Mouse (Mus musculus) CD4-positive, CD25-positive, alpha-beta regulatory T cell, adult 2 months (primary cell): ENCODE measurements around the gene Fignl2.

Experiments used
- DNase-seq: peaks from one replicate; pipeline ENCODE4 v3.0.0-alpha.2; 2012; ENCODE audit warnings: low read depth, low spot score

Fignl2 gene

GRCm38 (mm10) chr15:101068029-101068428 is 10.3 kb downstream of the Fignl2 start:
- DNase-seq = no peak

GRCm38 (mm10) chr15:101066920-101067696 is 11.3 kb downstream of the Fignl2 start:
- DNase-seq = no peak

- no peak for DNase-seq
Measured at GRCm38 (mm10) chr15:101066364-101066847, 12.0 kb downstream of the Fignl2 start.

GRCm38 (mm10) chr15:101065069-101065468 is 13.3 kb downstream of the Fignl2 start:
- no peak for DNase-seq

- DNase-seq = no peak
Measured at GRCm38 (mm10) chr15:101060280-101060852, 18.0 kb downstream of the Fignl2 start.

- no peak for DNase-seq
Measured at GRCm38 (mm10) chr15:101059570-101060279, 18.6 kb downstream of the Fignl2 start.

GRCm38 (mm10) chr15:101056225-101056624 is 22.1 kb downstream of the Fignl2 start:
- DNase-seq = peak; percentile 59

GRCm38 (mm10) chr15:101054541-101054940 is 23.8 kb downstream of the Fignl2 start:
- no peak for DNase-seq

- DNase-seq = no peak
Measured at GRCm38 (mm10) chr15:101053832-101054459, 24.4 kb downstream of the Fignl2 start.

GRCm38 (mm10) chr15:101052560-101053501 is 25.5 kb downstream of the Fignl2 start:
- DNase-seq = peak; percentile 60

GRCm38 (mm10) chr15:101051869-101052268 is 26.5 kb downstream of the Fignl2 start:
- DNase-seq = no peak

GRCm38 (mm10) chr15:101048338-101048896 is 29.9 kb downstream of the Fignl2 start:
- no peak for DNase-seq

GRCm38 (mm10) chr15:101047194-101047555 is 31.2 kb downstream of the Fignl2 start, which contains the start of gene Gm47841:
Gene Gm47841, minus strand, starts transcription at chr15:101047397.
- no peak for DNase-seq

GRCm38 (mm10) chr15:101046527-101047193 is 31.7 kb downstream of the Fignl2 start:
- DNase-seq = no peak

GRCm38 (mm10) chr15:101046039-101046526 is 32.3 kb downstream of the Fignl2 start:
- DNase-seq = no peak

- DNase-seq = no peak
Measured at GRCm38 (mm10) chr15:101044531-101044930, 33.8 kb downstream of the Fignl2 start.

GRCm38 (mm10) chr15:101042613-101043012 is 35.8 kb downstream of the Fignl2 start:
- DNase-seq = peak; percentile 64

GRCm38 (mm10) chr15:101041966-101042365 is 36.4 kb downstream of the Fignl2 start:
- DNase-seq = no peak

GRCm38 (mm10) chr15:101039651-101040050 is 38.7 kb downstream of the Fignl2 start:
- peak; percentile 31 for DNase-seq

- DNase-seq = no peak
Measured at GRCm38 (mm10) chr15:101028960-101029359, 49.4 kb downstream of the Fignl2 start.
